Mouse (Mus musculus) kidney, postnatal 0 days (tissue): ENCODE data around the gene Prkab2. TPM values are rescaled to one million over a fixed set of nuclear protein-coding genes. Genes with fewer than 3 reads are reported as not detected.
A peak's percentile ranks its signal among the peaks of the same experiment; 100 is the strongest.

ENCODE experiments used
- ATAC-seq: fragments of 200-750 bp; cut with Nextera tagmentation; replicated peaks from 2 replicates; pipeline ENCODE4 v1.8.0; 2017; ENCODE audit warnings: low read depth, moderate number of reproducible peaks, moderate TSS enrichment, moderate library complexity; ENCODE audit not compliant: low FRiP score
- DNase-seq: peaks from one replicate; pipeline ENCODE4 v3.0.0-alpha.2; 2016; ENCODE audit warnings: low spot score
- H3K27ac ChIP-seq: fragments of 300-500 bp; sonication (generic); 2 replicates; pipeline ENCODE4 v1.5.1; 2014; ENCODE audit warnings: mild to moderate bottlenecking
- H3K27me3 ChIP-seq: fragments of 300-500 bp; sonication (generic); 2 replicates; pipeline ENCODE4 v1.6.1; 2014; ENCODE audit warnings: low read length, mixed read lengths; ENCODE audit not compliant: insufficient read depth
- H3K36me3 ChIP-seq: fragments of 300-500 bp; sonication (generic); 2 replicates; pipeline ENCODE4 v1.6.1; 2014; ENCODE audit warnings: low read length, mixed read lengths; ENCODE audit not compliant: insufficient read depth
- H3K4me1 ChIP-seq: fragments of 300-500 bp; sonication (generic); replicated peaks from 2 replicates; pipeline ENCODE4 v1.6.1; 2014; ENCODE audit warnings: antibody characterized with exemption, low read length, mixed read lengths; ENCODE audit not compliant: insufficient read depth
- H3K4me2 ChIP-seq: fragments of 300-500 bp; sonication (generic); 2 replicates; pipeline ENCODE4 v1.6.1; 2014; ENCODE audit warnings: mild to moderate bottlenecking, low read length, moderate library complexity, mixed read lengths
- H3K4me3 ChIP-seq: fragments of 300-500 bp; sonication (generic); replicated peaks from 2 replicates; pipeline ENCODE4 v1.5.1; 2014; ENCODE audit warnings: low read depth, low read length
- H3K9ac ChIP-seq: fragments of 300-500 bp; sonication (generic); 2 replicates; pipeline ENCODE4 v1.6.1; 2014; ENCODE audit warnings: low read depth, low read length
- H3K9me3 ChIP-seq: fragments of 300-500 bp; sonication (generic); replicated peaks from 2 replicates; pipeline ENCODE4 v1.6.1; 2016; ENCODE audit warnings: low read length, inconsistent platforms, mixed read lengths
- CTCF ChIP-seq: IDR thresholded peaks from 2 replicates; pipeline ENCODE4 v1.5.1; 2016; ENCODE audit warnings: antibody characterized with exemption, low read depth, mild to moderate bottlenecking, moderate library complexity
- WGBS: fragments of 180-500 bp; shearing (Covaris S2); extraction: QIAGEN DNeasy Blood & Tissue Kit; methylation state at CpG from one replicate; pipeline ENCODE4 v1.1.7; 2014; 5-methylcytosine and 5-hydroxymethylcytosine counted together
- polyA plus RNA-seq: library from polyadenylated mRNA; unstranded; fragments of >200 nt; fragmentation: Nextera tagmentation; extraction: Ambion mirVana; gene quantifications from 2 replicates; pipeline ENCODE4 v1.2.1, GENCODE M21; 2015

Gene Prkab2
- polyA plus RNA-seq, 1 experiment from 2014 or later: 4.7 TPM

- Histone ChIP-seq H3K9ac (no peak overlapping the region), H3K27me3 (no peaks in the 10 kb centered on the region), H3K36me3 (no peaks in the 10 kb centered on the region), H3K9me3 (no peaks in the 10 kb centered on the region), H3K27ac (no peak overlapping the region), H3K4me3 (no peak overlapping the region), H3K4me2 (no peak overlapping the region), H3K4me1 (no peaks in the 10 kb centered on the region)
- no peak for ATAC-seq
- TF ChIP-seq CTCF: no peak
- no peak for DNase-seq
- WGBS: 86% methylated on average over 18 of the region's 19 CpGs
Observed at GRCm38 (mm10) chr3:97617091-97617825, 40.7 kb upstream of the Prkab2 start.

DNA sequence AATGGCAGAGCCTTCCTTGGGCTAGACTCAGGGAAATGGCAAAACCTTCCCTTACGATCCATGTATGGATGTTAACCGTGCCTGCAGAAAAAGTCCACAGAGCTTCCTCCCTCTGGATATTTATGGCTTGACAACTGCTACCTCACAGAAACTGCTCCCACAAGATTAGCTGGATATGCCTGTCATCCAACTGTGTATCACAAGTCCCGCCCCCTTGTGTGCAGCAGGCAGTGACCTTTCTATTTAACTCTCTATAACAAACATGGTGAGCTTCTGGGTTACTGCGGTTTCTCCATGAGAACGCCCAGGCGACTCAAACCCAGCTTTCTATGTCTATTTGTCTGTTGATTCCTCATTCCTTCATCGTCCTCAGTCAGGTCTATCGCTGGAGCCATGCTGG, 40.1 kb upstream of the Prkab2 start:
- H3K27ac ChIP-seq: no peak overlapping the region
- WGBS: 78% methylated on average over 8 of the region's 8 CpGs
- no peaks in the 10 kb centered on the region for H3K36me3 ChIP-seq
- no peak for ATAC-seq
- H3K4me3 ChIP-seq: no peak overlapping the region
- no peak for TF ChIP-seq CTCF
- no peaks in the 10 kb centered on the region for H3K4me1 ChIP-seq
- DNase-seq: no peak
- H3K27me3 ChIP-seq: no peaks in the 10 kb centered on the region
- H3K9ac ChIP-seq: no peak overlapping the region
- no peaks in the 10 kb centered on the region for H3K9me3 ChIP-seq
- no peak overlapping the region for H3K4me2 ChIP-seq

DNA sequence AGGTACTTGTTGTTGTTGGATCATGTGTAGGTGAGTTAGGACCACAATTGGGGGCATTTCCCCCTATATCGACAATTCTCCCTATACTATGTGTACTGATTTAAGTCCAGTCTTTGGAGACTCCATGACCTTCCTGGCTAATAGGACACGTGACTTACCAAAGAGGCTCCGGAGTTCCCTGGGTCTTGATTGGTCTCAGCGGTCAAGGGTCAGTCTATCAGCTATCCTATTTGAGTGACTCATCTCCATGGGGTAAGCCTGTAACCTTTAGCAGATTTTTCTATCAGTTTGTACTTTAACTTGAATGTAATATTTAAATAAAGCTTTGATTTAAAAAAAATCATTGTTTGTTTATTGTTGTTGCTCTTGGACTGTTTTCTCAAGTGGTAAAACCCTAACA, 37.3 kb upstream of the Prkab2 start:
- no peaks in the 10 kb centered on the region for H3K27me3 ChIP-seq
- DNase-seq (no peak), ATAC-seq (no peak)
- whole genome bisulfite sequencing: 89% methylated on average over 4 of the region's 4 CpGs
- TF ChIP-seq CTCF: no peak
- no peak overlapping the region for H3K9ac ChIP-seq
- no peak overlapping the region for H3K4me3 ChIP-seq
- no peak overlapping the region for H3K4me2 ChIP-seq
- no peaks in the 10 kb centered on the region for H3K36me3 ChIP-seq
- no peaks in the 10 kb centered on the region for H3K4me1 ChIP-seq
- H3K9me3 ChIP-seq: no peaks in the 10 kb centered on the region
- no peak overlapping the region for H3K27ac ChIP-seq

DNA sequence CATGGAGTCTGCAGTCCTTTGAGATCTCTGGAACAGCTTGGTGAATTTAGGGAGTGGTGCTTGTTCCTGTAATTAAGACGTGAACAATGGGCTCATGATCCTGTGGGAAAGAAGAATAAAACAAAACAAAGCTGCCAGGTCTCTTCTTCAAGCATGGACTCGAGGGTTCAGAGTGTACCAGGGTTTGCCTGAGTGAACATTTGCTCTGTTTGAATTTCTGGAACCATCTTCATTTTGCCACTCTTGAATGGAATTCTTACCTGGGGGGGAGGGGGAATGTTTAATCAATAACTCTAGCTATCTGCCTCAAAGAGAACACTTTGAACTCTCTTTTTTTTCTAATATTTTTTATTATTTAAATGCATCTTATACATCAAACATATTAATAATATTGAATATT, 33.4 kb upstream of the Prkab2 start:
- Histone ChIP-seq H3K27me3 (no peaks in the 10 kb centered on the region), H3K9ac (no peak overlapping the region), H3K4me2 (no peak overlapping the region), H3K4me1 (no peaks in the 10 kb centered on the region), H3K4me3 (no peak overlapping the region), H3K36me3 (no peaks in the 10 kb centered on the region), H3K9me3 (no peaks in the 10 kb centered on the region), H3K27ac (no peak overlapping the region)
- ATAC-seq: no peak
- no peak for DNase-seq
- 42% methylated on average over 2 of the region's 2 CpGs for WGBS
- no peak for TF ChIP-seq CTCF

GRCm38 (mm10) chr3:97627893-97628292, 30.1 kb upstream of the Prkab2 start:
- H3K9me3 ChIP-seq: no peaks in the 10 kb centered on the region
- no peak overlapping the region for H3K27ac ChIP-seq
- ATAC-seq (0 out of 2 replicates have a peak, but pooled peaks have one; percentile 10), DNase-seq (no peak)
- no peak overlapping the region; the same call in 1 of the 2 replicates for H3K9ac ChIP-seq
- no peaks in the 10 kb centered on the region for H3K4me1 ChIP-seq
- H3K4me3 ChIP-seq: peak overlapping the region; percentile 46; the same call in 1 of the 2 replicates
- H3K27me3 ChIP-seq: no peaks in the 10 kb centered on the region
- H3K4me2 ChIP-seq: peak overlapping the region; percentile 66
- no peaks in the 10 kb centered on the region for H3K36me3 ChIP-seq
- no peak for TF ChIP-seq CTCF
- 74% methylated on average over 7 of the region's 7 CpGs for WGBS

- peak within 1 kb of the TSS; percentile 66 for H3K4me2 ChIP-seq
- H3K9ac ChIP-seq: peak within 1 kb of the TSS; percentile 48
- H3K9me3 ChIP-seq: no peaks in the 10 kb centered on the region
- WGBS: 2% methylated on average over 18 of the region's 18 CpGs
- 0 out of 2 replicates have a peak within 1 kb of the TSS, but pooled peaks have one; percentile 5 for H3K27ac ChIP-seq
- ATAC-seq (peak; percentile 80; the same call in 1 of the 2 replicates), DNase-seq (peak; percentile 83)
- no peaks in the 10 kb centered on the region for H3K36me3 ChIP-seq
- H3K27me3 ChIP-seq: no peaks in the 10 kb centered on the region
- no peak for TF ChIP-seq CTCF
- H3K4me1 ChIP-seq: no peaks in the 10 kb centered on the region
- H3K4me3 ChIP-seq: peak within 1 kb of the TSS; percentile 46
Observed at GRCm38 (mm10) chr3:97628391-97629001, 29.5 kb upstream of the Prkab2 start, which contains the start of gene Fmo5. TSS of gene Fmo5 (plus strand) at chr3:97628804.
